Mouse (Mus musculus): ENCODE measurements around the gene Paqr4.

Paqr4 gene

GRCm38 (mm10) chr17:23748631-23749391 is 8.1 kb upstream of the Paqr4 start:
- peak; percentile 62 for DNase-seq

- no peak for DNase-seq
These were observed 7.4 kb upstream of the Paqr4 start for GRCm38 (mm10) chr17:23748026-23748425.

- no peak for DNase-seq
These were observed 6.8 kb upstream of the Paqr4 start for GRCm38 (mm10) chr17:23747471-23747870.

DNA sequence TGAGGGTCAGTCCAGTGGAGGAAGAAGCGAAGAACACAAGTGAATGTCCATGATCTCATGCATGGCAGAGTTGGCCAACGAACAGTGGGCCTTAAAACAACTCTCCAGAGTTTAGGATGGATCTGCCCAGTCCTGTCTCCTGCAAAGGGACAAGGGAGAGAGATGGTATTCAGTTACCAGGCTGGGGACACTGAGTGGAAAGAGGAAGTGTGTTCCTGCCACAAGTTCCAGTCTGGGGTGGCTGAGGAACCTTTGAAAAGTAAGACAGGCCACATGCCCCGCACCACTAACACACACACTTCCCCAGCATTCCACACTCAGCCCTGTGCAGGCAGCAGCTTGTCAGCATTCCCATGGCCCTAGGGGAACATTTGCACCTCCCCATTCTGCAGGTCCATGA is 6.1 kb upstream of the Paqr4 start:
- DNase-seq: no peak

- DNase-seq: no peak
These were observed 5.6 kb upstream of the Paqr4 start for GRCm38 (mm10) chr17:23746311-23746710.

- DNase-seq: peak; percentile 34
These were observed 4.9 kb upstream of the Paqr4 start, which contains the start of gene Kremen2 for GRCm38 (mm10) chr17:23745301-23746251. Kremen2 (minus strand) TSS chr17:23745833.

GRCm38 (mm10) chr17:23744651-23745050 is 4.0 kb upstream of the Paqr4 start:
- DNase-seq: no peak

DNA sequence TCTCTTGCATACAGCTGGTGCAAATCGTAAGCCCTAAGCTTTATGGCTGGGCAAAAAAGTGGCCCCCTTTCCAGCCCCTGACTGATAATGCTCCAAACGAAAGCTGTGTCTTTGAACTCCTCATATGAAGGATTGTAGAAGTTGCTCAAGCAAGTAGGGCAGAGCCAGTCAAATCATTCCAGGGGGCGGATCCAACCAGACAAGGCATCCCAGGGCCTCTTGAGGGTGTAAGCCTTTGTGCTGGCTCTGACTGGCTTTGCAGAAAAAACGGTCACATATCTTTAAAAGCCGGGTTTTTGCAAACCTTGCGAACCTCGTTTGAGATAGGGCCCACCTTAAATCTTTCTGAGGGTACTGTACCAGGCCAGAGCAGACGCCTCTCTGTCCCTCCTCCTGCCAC is 3.4 kb upstream of the Paqr4 start:
- DNase-seq: no peak

DNA sequence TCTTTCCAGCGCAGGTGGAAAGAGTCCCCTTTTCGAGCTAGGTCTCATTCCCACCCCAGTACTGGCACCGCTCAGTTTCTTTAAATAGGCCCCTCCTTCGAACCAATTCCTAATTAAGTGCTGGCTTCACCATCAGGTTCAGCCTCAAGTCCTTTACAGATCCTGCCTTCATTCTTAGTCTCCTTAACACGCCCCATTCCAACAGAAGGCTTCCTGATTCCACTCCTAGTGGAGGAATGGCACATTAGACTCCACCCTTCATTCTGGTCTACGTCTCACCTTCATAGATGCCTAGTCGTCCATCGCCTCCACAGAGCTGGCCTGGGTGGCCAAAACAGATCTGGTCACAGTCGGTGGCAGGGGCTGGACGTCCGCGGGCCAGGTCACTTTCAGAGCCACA is 2.3 kb upstream of the Paqr4 start:
- DNase-seq: no peak

- DNase-seq: peak; percentile 47
These were observed 1.6 kb upstream of the Paqr4 start for GRCm38 (mm10) chr17:23742210-23742793.

DNA sequence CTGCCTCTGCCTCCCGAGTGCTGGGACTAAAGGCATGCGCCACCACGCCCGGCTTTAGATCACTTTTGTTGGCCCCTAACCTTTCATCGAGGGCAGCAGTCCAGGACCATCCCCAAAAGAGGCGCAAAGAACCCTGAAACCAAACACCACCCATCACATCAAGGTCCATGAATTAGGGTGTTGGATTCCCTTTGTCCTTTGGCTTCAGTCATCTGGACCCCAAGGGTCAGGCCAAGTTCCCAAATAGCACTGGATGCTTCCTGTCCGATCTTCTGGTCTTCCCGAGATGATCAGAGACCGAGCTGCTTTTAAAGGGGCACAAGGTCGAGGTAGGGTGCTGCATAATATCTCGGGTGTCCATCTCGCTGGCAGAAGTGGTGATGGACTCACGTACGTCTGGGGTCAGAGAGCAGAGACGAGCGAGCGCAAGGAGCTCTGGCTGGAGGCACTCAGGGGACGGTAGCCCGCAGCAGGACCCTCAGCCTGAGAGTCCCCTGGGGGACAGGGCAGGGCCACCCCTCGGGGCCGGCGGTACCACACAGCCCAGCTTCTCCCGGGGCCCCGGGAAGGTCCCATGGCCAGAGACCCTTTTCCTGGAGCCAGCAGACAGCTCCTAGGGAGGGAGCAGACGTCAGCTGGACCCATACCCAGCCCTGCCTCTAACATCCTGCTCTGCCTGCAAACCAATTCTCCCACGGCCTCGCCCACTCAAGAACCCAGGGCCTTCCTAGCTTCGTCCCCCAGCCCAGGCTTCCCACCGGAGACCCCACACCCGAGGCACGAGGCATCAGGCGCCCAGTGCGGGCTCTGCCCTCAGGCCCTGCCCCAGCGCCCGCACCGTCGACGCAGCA is 917 bp upstream of the Paqr4 start:
- no peak for DNase-seq

- DNase-seq: peak; percentile 68
These were observed 507 bp downstream of the Paqr4 start for GRCm38 (mm10) chr17:23740136-23740584.

DNA sequence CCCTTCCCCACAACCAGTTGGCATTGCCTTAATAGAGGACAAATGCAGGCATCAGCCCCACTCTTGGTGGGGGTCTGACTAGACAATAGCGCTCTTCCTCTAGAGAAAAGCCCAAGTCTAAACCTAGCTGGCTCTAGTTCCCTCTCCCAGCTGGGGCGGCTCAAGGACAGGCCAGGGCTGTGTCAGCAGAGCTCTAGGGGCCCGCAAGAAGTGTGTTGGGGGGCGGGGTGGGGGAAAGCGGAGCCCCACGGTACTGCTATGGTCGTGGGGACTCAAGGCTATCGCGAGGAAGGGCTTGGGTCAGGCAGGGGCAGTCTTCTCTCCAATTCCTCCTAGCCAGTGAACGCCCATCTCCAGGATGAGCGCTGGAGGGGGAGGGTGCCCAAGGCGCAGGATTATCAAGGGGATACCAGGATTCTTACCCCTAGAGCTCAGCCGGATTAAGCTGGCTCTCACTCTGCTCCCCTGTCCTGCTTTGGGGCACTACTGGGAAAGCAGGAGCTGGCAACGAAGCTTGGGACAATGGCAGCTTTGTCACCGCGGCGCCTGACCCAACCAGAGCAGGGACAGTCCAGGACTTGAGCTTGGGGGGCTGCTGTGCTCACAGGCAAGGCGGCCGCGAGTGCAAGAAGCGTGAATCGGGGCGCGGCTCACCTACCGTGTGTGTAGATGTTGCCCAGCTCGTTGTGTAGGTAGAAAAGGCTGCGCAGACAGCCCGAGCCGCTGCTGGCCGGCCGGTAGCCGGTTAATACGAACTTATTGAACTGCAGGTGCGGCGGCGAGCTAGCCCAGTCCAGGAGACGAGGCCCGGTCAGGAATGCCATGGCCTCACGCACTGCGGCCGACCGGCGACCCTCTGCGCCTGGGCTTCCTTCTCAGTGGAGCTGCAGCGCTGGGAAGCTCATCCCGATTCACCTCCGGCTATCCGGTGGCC is 1.2 kb downstream of the Paqr4 start:
- DNase-seq: no peak

DNA sequence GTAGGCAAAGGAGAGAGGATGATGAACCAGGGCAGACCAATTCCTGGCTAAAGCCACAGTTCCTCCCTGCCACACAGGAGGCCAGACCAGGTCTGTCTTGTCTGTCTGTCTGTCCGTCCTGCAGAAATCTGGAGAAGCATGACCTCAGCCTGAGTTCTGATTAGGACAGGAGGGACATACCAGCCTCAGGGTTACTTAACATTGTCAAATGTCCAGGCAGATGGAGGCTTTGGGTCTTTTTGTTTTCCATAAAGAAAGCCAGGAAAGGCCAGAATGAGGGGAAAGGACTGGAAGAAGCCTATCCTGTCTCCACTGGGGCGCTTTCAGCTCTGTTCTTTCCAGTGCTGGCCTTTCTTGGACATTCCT is 1.8 kb downstream of the Paqr4 start:
- DNase-seq: no peak

DNA sequence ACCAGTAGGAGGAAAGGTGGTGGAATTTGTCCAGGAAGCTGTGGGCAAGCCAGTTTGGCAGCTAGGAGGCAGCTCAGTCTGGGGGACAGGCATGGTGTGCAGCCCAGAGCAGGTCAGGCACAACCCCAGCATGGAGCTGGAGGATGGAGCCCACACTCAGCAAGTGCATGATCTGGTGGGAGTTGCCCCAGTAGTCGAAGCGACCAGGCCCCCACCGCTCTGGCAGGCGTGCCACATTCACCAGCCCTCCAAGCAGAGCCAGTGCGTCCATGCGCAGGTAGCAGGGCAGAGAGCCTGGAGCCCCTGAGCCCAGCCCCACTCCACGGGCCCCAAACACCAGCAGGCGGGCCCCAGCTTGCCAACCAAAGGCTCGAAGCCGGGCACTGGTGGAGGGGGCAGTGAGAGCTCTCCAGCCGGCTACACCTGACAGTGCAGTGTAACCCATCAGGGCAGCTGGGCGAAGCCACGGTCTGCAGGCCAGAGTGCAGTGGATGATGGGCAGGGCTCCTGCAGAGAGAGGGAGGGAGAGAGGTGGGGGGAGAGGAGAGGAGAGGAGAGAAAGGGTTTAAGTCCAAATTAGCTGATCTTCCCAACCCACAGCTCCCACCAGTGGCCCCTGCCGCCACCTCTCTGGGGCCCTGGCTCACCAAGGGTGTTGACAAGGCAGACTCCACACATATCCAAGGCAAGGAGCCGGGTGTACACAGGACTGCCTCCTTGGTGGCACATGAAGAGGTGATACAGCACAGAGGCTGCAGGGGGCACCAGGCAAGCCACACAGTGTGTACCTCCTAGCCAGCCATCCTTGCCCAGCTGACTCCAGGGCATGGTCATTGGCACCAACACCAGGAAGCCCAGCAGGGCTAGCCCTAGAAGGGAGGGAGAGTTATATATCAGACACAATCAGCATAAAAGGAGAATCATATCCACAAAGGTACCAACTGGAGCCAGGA is 2.9 kb downstream of the Paqr4 start:
- no peak for DNase-seq

DNA sequence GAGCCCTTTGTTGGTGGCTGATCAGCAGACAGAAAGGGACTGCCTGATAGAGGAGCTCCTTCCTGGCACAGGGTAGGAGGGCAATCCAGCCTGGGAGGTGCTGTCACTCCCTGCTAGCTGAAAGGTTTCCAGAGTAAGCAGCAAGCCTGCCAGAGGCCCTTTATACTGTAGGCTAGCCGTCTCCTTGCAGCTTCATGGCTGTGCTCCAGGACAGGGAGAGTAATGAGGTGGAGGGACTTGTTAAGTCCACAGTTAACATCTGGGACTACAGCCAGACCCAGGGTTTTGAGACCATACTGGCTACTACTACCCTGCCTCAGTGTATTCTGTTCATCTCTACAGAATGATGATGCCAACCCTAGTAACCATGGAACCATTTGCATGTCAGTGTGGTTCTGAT is 6.3 kb downstream of the Paqr4 start:
- no peak for DNase-seq

DNA sequence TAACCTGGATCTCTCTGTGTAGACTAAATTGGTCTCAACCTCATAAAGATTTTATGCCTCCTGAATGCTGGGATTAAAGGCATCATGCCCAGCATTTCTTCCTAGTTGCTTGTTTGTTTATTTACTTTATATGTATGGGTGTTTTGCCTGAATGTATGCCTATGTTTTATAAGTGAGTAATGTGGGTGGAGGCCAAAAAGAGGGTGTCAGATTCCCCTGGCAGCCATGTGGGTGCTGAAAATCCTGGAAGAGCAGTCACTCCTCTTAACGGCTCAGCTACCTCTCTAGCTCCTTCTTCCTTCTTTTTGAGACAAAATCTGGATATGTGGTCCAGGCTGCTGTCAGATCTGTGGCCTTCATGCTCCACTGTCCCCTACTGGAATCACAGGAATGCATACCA is 10.2 kb downstream of the Paqr4 start:
- no peak for DNase-seq

- no peak for DNase-seq
These were observed 13.9 kb downstream of the Paqr4 start for GRCm38 (mm10) chr17:23726758-23727142.

DNA sequence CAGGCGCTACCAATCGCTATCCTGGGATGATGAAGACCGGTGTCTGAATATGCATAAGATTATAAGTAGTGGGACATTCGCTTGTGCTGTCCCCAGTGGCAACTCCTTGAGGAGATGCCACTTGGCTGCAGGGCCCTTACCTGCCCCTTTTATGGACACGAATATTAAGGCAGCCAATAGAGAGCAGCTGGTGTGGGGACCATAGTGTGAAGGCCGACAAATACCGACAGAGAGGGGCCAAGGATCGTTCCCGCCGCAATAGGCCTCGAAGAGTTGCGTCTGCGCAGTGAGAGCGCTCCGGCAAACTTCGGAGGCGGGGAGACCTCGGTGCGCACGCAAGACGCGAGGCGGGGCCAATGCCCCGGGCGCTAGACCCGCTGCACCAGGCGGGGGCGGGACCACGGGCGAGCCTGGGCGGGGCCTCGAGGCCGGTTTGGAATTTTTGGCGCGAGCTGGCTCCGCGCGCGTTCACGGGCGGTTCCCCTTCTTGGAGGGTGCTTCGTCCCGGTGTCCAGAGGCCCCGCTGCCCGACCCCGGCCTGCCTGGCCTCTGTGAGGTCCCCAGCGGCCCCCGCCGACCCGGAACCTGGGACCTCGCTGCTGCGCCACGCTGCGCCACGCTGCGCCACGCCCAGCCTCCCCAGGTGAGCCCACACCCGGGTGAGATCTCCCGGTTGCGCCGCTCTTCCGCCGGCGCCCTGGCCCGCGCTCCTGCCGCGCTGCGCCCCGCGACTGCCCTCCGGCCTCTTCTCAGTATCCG is 14.5 kb downstream of the Paqr4 start, which contains the start of gene Pkmyt1:
Pkmyt1 (plus strand) TSS at position 338 of the 759 bp plus-strand sequence.
- DNase-seq: peak; percentile 96
